Mouse (Mus musculus) 3T3-L1 (cell line): ENCODE results near the gene Jak3.
"Not testable (repeated sequence)": the region's sequence is repeated elsewhere in the genome, so short reads cannot be mapped to it uniquely, and the experiment has no call there.

Experiments used
- DNase-seq: peaks from one replicate; pipeline ENCODE4 v3.0.0-alpha.2; 2015; ENCODE audit warnings: low read depth, low spot score

Jak3 gene

DNA sequence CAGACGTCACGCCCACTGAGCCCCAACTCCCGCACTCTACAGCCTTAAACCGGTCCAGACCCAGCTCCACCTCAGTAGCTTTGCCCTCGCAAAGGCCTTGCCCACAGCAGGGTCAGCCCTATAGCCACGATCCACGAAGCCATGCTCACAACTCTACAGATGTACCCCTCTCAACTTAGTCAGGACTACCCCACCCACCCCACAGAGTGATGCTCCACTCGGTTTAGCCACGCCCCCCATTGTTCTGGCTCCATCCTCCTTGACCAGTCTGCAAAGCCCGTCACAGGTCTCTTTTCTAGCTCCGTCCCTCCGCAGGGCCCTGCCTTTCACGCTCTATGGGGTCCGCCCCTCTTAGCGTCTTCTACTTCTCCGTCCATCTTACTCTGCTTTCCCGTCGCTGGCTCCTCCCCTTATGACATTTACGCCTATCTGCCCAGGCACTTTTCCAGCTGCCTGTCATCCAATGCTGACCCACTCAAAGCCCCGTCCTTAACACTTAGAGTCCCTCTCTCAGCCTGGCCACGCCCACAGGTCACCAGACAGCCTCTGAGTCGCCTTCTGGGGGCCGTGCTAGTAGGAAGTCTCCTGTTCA lies 10.1 kb downstream of the Jak3 start:
- DNase-seq: no peak

DNA sequence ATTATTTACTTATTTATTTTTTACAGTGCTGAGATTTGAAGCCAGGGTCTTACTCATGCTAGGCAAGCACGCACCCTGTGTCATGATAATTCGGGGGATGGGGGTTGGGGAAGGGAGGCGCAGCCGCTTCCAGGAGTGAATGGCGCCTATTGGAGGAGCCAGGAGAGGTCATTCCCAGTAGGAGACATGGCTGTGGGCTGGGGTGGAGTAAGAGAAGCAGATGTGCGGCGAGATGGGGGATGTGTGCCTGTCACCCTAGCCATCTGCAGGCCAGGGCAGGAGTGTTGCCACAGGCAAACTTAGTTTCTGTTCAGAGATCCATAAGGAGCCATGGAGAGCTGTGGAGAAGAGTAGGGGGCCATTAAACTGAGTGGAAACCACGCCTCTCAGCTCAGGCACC lies 11.5 kb downstream of the Jak3 start:
- no peak for DNase-seq

DNA sequence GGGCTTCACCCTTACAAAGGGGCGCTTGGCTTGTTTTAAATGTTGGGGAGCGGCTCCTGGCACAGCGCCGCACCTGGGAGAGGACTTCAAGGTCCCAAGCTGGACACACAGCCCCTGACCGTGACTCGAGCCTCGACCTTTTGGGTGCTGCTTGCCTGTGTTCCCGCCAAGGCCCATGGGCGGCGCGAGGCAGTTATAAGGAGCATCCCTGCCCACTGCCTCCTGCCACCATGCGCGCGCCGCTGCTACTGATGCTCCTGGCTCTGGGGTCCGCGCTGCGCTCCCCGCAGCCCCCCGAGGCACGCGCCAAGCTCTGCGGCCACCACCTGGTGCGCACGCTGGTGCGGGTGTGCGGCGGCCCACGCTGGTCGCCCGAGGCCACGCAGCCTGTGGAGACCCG lies 12.9 kb downstream of the Jak3 start, which contains the start of gene Insl3:
Gene Insl3 (plus strand): TSS at position 187 of the 400 bp plus-strand sequence.
- no peak for DNase-seq

GRCm38 (mm10) chr8:71692509-71692908 lies 16.4 kb downstream of the Jak3 start:
- no peak for DNase-seq

DNA sequence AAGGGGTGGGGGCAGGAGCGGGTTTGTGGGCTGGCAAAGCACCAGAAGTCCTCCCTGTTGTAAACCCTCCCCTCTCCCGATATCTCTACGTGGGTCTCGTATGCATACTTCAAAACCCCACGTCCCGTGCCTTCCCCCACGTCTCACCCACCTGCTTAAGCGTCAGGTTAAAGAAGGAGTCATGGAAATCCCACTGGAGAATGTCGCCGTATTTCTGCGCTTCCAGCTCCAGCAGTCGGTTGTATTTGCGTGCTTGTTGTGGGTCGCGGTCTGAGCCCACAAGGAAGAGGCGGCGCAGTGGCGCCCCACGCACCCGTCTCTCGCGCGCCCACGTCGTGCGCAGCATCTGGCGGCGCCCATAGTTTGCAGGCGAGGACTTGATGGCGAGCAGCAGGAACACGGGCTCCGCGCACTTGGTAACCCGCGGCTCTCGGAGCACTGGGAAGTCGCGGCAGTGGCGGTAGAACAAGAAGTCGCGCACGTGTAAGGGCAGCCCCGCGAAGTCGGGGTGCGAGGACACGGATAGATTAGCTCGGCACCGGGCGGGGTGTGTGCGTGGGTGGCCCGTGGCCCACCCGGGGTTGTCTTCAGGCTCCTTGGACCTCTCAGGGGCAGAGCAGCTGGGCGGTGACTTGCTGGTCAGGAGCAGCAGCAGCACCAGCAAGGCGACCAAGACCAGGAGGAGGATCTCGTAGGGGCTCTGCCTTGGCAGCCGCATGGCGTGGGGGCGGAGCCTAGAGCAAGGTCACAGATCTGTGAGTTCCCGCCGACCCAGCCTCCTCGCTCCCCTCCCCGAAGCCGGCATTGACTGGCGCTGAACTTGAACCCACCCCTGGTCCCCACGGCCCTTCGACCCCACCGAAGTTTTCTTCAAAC lies 17.3 kb downstream of the Jak3 start:
- no peak for DNase-seq

DNA sequence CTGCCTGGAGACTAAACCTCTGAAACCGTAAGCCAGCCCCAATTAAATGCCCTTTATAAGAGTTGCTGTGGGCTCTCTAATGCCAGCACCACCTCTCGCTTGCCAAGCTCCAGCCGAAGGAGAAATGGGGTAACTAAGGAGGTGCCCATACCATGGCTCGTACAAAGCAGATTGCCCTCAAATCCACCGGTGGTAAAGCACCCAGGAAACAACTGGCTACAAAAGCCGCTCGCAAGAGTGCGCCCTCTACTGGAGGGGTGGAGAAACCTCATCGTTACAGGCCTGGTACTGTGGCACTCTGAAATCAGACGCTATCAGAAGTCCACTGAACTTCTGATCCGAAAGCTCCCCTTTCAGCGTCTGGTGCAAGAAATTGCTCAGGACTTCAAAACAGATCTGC lies 19.4 kb downstream of the Jak3 start:
- not testable (repeated sequence) for DNase-seq

GRCm38 (mm10) chr8:71700493-71701269 lies 24.6 kb downstream of the Jak3 start:
- DNase-seq: no peak

DNA sequence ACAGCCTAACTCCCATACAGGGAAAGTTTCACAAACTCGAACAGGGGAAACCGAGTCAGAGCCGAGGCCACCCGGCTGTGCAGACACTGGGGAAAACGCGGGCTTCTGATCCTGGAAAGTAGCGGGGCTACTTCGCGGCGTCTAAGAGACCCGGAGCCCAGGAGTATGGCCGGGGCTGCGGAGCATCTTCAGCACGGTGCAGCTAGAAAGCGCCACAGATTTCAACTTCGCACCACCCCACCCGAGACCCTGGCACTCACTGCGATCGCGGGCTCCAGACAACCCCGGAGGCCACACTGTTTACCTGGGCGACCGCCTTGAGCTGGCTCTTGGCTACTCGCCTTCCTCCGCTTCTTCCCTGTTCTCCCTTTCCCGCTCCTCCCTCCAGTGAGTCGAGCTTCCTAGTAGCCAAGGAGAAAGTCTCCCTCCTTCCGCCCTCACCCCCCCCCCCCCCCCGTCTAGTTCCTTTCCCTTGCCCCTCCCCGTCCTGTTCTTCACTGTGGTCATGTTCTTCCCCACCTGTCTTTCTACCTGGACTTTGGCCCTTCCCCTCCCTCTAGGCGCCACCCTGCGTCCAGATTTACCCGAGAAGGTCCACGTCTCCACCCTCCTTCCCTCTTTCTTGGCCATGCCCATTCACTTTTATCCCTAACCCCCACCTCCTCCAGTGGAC lies 25.5 kb downstream of the Jak3 start, which contains the start of gene B3gnt3:
Gene B3gnt3 (minus strand): TSS at position 376 of the 673 bp plus-strand sequence.
- no peak for DNase-seq

DNA sequence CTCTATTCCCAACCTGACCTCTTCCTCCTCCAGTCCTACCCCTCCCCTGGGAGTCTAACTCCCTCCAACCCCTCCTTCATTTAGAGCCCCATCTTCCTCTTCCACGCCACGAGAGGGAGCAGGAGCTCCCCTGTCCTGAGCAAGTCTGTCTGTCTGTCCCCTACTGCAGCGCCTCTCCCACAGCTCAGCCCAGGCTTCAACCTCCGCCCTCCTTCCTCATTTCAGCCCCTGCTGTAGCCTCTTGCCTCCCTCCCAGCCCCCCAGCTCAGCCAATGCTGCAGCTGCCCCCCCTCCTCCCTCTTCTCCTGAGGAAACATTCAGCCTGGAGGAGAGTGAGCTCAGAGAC lies 26.0 kb downstream of the Jak3 start:
- DNase-seq: no peak

DNA sequence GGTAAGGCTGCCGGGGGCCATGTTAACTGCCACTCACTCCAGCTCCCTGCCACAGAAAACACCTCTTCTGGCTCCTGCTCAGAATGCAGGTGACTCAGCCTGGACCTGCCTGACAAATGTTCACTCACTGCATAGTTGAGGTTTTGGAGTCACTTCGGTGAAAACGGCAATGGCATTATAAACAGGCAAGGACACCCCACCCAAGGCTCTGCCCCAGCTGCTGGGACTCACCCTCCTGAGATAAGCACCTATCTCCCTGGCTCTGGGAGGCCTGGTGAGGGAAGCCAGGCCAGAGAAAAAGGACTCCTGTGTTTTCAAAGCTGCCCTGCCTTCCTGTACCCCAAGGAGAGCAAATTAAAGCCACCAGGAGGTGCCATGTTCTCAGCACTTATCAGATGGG lies 26.8 kb downstream of the Jak3 start:
- DNase-seq: peak; percentile 39

GRCm38 (mm10) chr8:71703400-71703799 lies 27.3 kb downstream of the Jak3 start:
- not testable (repeated sequence) for DNase-seq

DNA sequence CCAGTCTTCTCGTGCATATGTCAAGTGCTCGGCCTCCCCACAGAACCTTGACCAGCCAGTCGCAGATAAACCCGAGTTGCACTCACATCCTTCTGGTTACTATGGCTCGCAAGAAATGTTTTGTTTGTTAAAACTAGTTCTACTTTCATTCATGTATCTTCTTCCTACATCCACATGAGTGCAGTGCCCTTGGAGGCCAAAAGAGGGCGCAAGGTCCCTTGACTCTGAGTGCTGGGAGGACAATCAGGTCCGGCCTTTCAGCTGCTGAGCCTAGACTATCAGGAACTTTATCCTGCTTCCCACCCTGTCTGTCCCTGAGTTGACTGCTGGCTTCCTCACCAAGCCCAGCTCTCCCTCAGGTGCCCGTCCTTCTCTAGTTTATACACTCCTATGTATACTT lies 31.8 kb downstream of the Jak3 start:
- peak; percentile 71 for DNase-seq

- peak; percentile 12 for DNase-seq
Measured at GRCm38 (mm10) chr8:71709134-71709799, 33.2 kb downstream of the Jak3 start.

GRCm38 (mm10) chr8:71709800-71710446 lies 33.8 kb downstream of the Jak3 start:
- peak; percentile 79 for DNase-seq

- DNase-seq: no peak
Measured at GRCm38 (mm10) chr8:71711574-71711973, 35.5 kb downstream of the Jak3 start.

DNA sequence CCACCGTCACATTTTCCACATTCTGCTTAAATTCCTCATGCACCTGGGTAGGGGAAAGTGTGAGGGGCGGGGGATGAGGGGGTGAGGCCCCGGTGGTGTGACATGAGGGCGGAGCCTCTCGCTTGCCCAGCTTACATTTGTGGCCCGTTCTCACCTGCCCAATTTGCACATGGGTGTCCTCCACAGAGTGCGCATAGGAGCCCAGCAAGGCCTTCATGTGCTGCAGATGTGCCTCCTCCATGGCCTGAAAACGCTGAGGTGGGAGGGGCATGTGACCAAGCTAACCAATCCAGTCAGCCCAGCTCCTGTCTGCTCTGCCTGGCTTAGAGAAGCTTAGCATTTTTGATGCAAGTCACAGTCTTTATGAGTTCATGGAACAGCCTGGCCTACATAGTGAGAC lies 39.4 kb downstream of the Jak3 start:
- DNase-seq: no peak

GRCm38 (mm10) chr8:71716561-71717053 lies 40.5 kb downstream of the Jak3 start:
- DNase-seq: no peak

DNA sequence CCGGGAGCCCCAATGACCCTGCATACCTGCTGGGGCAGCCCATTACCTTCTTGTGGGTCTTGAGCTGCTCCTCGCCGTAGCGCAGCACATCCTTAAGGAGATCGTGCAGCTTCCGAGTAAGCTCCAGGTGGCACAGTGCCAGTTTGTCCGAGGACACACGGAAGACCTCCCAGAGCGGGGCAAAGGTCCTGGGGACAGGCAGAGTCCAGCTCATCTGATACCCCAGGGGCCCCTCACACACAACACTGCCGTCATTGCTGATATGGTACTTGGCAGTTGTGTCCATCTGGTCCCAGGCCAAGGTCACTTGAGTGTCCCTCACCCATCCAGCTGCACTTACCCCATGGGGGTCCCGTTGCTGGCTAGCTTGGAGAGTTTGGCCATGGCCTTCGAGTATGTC lies 41.0 kb downstream of the Jak3 start:
- no peak for DNase-seq

GRCm38 (mm10) chr8:71718252-71718651 lies 42.2 kb downstream of the Jak3 start:
- no peak for DNase-seq

- no peak for DNase-seq
Measured at GRCm38 (mm10) chr8:71719218-71719617, 43.1 kb downstream of the Jak3 start.
